Mouse (Mus musculus): Measurements from ENCODE around the gene Pdcd2. TPM values are rescaled to one million over a fixed set of nuclear protein-coding genes. Genes with fewer than 3 reads are reported as not detected.
"Not testable (repeated sequence)": the region's sequence is repeated elsewhere in the genome, so short reads cannot be mapped to it uniquely, and the experiment has no call there.

The Pdcd2 gene
- 10 to 100 TPM; 13.8 to 19.2 TPM for total RNA-seq (2021)
- long read RNA-seq, experiment 1, transcript Pdcd2-201 (6 exons, 1,120 nt) = major isoform, 16 of 20 reads
- long read RNA-seq, experiment 1, partial matches to known transcripts = 3 of 20 reads
- long read RNA-seq, experiment 1, other reads (novel, unspliced or antisense) = 1 of 20 reads
- long read RNA-seq, experiment 2, transcript Pdcd2-201 (6 exons, 1,120 nt) = major isoform, 10 of 11 reads
- long read RNA-seq, experiment 2, partial matches to known transcripts = 1 of 11 reads
- long read RNA-seq, experiment 2, other reads (novel, unspliced or antisense) = 0 of 11 reads

- peak; percentile 96 for DNase-seq (ENCODE audit: low spot score)
Observed at GRCm38 (mm10) chr17:15526986-15527810, at the start of gene Pdcd2. Gene Pdcd2 (minus strand): TSS chr17:15527301.

- no peak for DNase-seq (ENCODE audit: low spot score)
Observed at GRCm38 (mm10) chr17:15575056-15575455, 48.0 kb upstream of the Pdcd2 start.

- DNase-seq (ENCODE audit: low spot score) = no peak
Observed at GRCm38 (mm10) chr17:15566908-15567307, 39.8 kb upstream of the Pdcd2 start.

GRCm38 (mm10) chr17:15564928-15565300, 37.8 kb upstream of the Pdcd2 start:
- DNase-seq (ENCODE audit: low spot score) = no peak

- DNase-seq (ENCODE audit: low spot score) = peak; percentile 100
Observed at GRCm38 (mm10) chr17:15564014-15564927, 37.2 kb upstream of the Pdcd2 start, which contains the start of gene Prdm9. Gene Prdm9 (minus strand): TSS chr17:15564354.

- DNase-seq (ENCODE audit: low spot score) = no peak
Observed at GRCm38 (mm10) chr17:15559946-15560345, 32.8 kb upstream of the Pdcd2 start.

- no peak for DNase-seq (ENCODE audit: low spot score)
Observed at GRCm38 (mm10) chr17:15549713-15550112, 22.6 kb upstream of the Pdcd2 start.

- no peak for DNase-seq (ENCODE audit: low spot score)
Observed at GRCm38 (mm10) chr17:15546440-15546839, 19.3 kb upstream of the Pdcd2 start.

- not testable (repeated sequence) for DNase-seq (ENCODE audit: low spot score)
Observed at GRCm38 (mm10) chr17:15543868-15544267, 16.8 kb upstream of the Pdcd2 start.

- DNase-seq (ENCODE audit: low spot score) = no peak
Observed at GRCm38 (mm10) chr17:15540309-15540708, 13.2 kb upstream of the Pdcd2 start.

- DNase-seq (ENCODE audit: low spot score) = no peak
Observed at GRCm38 (mm10) chr17:15536457-15536904, 9.4 kb upstream of the Pdcd2 start.

GRCm38 (mm10) chr17:15535943-15536342, 8.8 kb upstream of the Pdcd2 start:
- DNase-seq (ENCODE audit: low spot score) = no peak

GRCm38 (mm10) chr17:15535162-15535800, 8.2 kb upstream of the Pdcd2 start:
- no peak for DNase-seq (ENCODE audit: low spot score)

GRCm38 (mm10) chr17:15530141-15530540, 3.0 kb upstream of the Pdcd2 start:
- DNase-seq (ENCODE audit: low spot score) = no peak

- no peak for DNase-seq (ENCODE audit: low spot score)
Observed at GRCm38 (mm10) chr17:15528887-15529286, 1.8 kb upstream of the Pdcd2 start.

GRCm38 (mm10) chr17:15527811-15528136, 673 bp upstream of the Pdcd2 start:
- no peak for DNase-seq (ENCODE audit: low spot score)

- DNase-seq (ENCODE audit: low spot score) = no peak
Observed at GRCm38 (mm10) chr17:15526304-15526703, 797 bp downstream of the Pdcd2 start.

GRCm38 (mm10) chr17:15518766-15519165, 8.3 kb downstream of the Pdcd2 start:
- no peak for DNase-seq (ENCODE audit: low spot score)

GRCm38 (mm10) chr17:15518186-15518585, 8.9 kb downstream of the Pdcd2 start:
- DNase-seq (ENCODE audit: low spot score) = no peak

GRCm38 (mm10) chr17:15517776-15518175, 9.3 kb downstream of the Pdcd2 start:
- DNase-seq (ENCODE audit: low spot score) = no peak

- no peak for DNase-seq (ENCODE audit: low spot score)
Observed at GRCm38 (mm10) chr17:15510694-15511093, 16.4 kb downstream of the Pdcd2 start.

Data from gastrocnemius, adult 18-20 months (tissue).